Mouse (Mus musculus) limb, embryonic 10.5 days (tissue): ENCODE results near the gene Tnfrsf21. TPM values are rescaled to one million over a fixed set of nuclear protein-coding genes. Genes with fewer than 3 reads are reported as not detected.

Source experiments
- DNase-seq: peaks from one replicate; pipeline ENCODE4 v3.0.0-alpha.2; 2017; ENCODE audit warnings: low spot score
- H3K27ac ChIP-seq: fragments of 300-500 bp; sonication (generic); 2 replicates; pipeline ENCODE4 v1.5.1; 2016; ENCODE audit warnings: mild to moderate bottlenecking
- H3K27me3 ChIP-seq: fragments of 300-500 bp; sonication (generic); 2 replicates; pipeline ENCODE4 v1.6.1; 2016; ENCODE audit warnings: low read depth, mild to moderate bottlenecking; ENCODE audit not compliant: poor library complexity, severe bottlenecking
- H3K36me3 ChIP-seq: fragments of 300-500 bp; sonication (generic); 2 replicates; pipeline ENCODE4 v1.6.1; 2016; ENCODE audit warnings: mild to moderate bottlenecking, moderate library complexity
- H3K4me1 ChIP-seq: fragments of 300-500 bp; sonication (generic); 2 replicates; pipeline ENCODE4 v1.6.1; 2016
- H3K4me3 ChIP-seq: fragments of 300-500 bp; sonication (generic); 2 replicates; pipeline ENCODE4 v1.5.1; 2016; ENCODE audit warnings: mild to moderate bottlenecking, moderate library complexity
- H3K9me3 ChIP-seq: fragments of 300-500 bp; sonication (generic); replicated peaks from 2 replicates; pipeline ENCODE4 v1.6.1; 2016; ENCODE audit warnings: mild to moderate bottlenecking
- WGBS: fragments of 180-500 bp; shearing (Covaris S2); methylation state at CpG from one replicate; pipeline ENCODE4 v1.1.7; 2016; 5-methylcytosine and 5-hydroxymethylcytosine counted together
- polyA plus RNA-seq: library from polyadenylated mRNA; unstranded; fragments of >200 nt; fragmentation: Nextera tagmentation; extraction: Ambion mirVana; gene quantifications from 2 replicates; pipeline ENCODE4 v1.2.1, GENCODE M21; 2016

Gene Tnfrsf21
- polyA plus RNA-seq, 1 experiment from 2014 or later = 18.0 TPM

DNA sequence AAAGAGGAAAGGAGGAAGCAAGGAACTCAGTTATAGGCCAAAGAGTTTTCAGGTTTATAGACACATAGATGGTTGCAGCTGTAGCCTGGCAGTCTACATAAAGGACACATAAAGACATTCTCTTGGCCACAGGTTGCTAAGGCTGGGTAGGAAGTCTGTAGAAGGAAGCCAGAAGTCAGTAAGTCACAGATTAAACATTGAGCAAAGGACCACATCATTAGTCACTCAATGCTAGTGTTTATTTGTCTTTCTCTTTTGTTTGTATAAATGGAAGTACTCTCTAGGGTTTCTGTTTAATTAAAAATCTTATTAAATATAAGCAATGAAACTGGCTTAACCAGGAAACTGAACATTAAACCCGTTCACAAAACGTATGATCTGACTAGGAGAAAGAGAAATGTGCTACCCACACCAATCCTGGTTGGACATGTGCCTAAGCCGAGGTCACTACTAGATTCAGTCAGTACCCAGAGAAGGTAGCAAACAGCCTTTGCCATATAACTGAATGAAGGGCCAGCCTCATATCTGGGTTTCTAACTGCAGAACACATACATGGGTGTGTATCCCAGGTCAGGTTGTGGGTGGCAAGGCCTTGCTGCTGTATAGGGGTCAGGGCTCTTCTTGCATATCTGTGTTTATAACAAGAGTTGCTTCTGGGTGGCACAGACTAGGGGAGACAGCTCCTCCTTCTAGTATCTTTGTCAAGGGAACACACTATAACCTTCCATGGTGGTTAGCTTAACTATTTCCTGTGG, 113.9 kb downstream of the Tnfrsf21 start:
- Histone ChIP-seq H3K36me3 (no peaks in the 10 kb centered on the region), H3K9me3 (no peaks in the 10 kb centered on the region), H3K27me3 (no peaks in the 10 kb centered on the region), H3K4me1 (no peaks in the 10 kb centered on the region; the same call in 1 of the 2 replicates), H3K4me3 (no peak overlapping the region), H3K27ac (no peak overlapping the region)
- no peak for DNase-seq
- 90% methylated on average over 3 of the region's 3 CpGs for WGBS

DNA sequence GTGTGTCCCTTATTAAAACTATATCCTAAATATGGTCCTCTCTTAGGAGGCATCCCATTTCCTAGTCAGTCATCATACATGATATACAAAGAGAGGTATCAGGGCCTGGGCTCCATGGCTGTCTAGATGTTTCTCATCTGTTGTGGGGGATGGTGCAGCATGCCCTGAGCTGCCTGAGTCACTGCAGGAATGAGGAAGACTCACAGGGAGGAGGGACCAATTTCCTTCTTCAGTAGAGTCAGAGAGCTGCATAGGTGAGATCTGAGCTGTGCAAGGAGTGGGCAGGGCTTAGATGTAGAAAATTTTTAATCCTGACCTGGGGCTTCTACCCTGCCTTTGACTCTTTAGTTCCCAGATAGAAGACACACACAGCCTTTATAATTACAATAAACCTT, 114.5 kb downstream of the Tnfrsf21 start:
- Histone ChIP-seq H3K27ac (no peak overlapping the region), H3K4me3 (no peak overlapping the region), H3K36me3 (no peaks in the 10 kb centered on the region), H3K27me3 (no peaks in the 10 kb centered on the region), H3K4me1 (no peaks in the 10 kb centered on the region; the same call in 1 of the 2 replicates), H3K9me3 (no peaks in the 10 kb centered on the region)
- no peak for DNase-seq

DNA sequence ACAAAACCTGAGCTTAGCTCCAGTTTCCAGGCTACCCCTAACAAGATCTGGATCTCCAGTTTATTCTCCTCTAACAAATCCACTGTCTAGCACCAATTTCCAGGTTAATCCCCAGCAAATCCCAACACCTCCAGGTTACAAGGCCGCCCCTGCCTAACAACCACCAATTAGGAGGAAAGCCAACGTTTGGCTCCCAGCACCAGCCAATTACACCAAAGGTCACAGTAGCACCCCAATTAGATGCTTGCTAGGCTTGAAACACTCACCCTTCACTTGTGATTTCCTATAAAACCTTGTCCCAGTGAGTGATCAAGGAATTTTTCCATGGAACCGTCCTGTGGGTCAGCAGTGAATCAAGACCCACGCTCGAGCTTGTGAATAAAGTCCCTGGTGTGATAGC, 116.1 kb downstream of the Tnfrsf21 start:
- no peak overlapping the region for H3K27ac ChIP-seq
- H3K27me3 ChIP-seq = no peaks in the 10 kb centered on the region
- DNase-seq = no peak
- no peaks in the 10 kb centered on the region for H3K36me3 ChIP-seq
- no peaks in the 10 kb centered on the region; the same call in 1 of the 2 replicates for H3K4me1 ChIP-seq
- H3K9me3 ChIP-seq = no peaks in the 10 kb centered on the region
- no peak overlapping the region for H3K4me3 ChIP-seq
- WGBS = 74% methylated on average over 5 of the region's 5 CpGs

DNA sequence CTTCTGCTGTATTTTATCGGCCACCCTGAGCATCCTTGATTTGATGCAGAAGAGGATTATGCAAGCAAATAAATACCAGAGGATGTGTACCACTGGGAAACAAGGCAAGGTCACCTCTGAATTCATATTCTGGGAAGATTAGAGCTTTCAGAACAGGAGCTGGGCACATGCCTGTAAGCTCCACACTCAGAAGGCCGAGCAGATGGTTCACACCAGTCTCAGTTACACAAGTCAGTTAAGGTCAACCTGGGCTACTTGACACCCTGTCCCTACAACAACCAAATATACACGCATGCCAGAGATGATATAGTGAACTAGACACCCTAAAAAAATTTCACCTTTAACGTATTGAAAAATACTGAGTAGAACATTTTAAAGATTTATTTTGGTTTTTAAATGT, 116.8 kb downstream of the Tnfrsf21 start:
- no peak for DNase-seq
- no peaks in the 10 kb centered on the region for H3K9me3 ChIP-seq
- no peaks in the 10 kb centered on the region for H3K27me3 ChIP-seq
- H3K27ac ChIP-seq = no peak overlapping the region
- 87% methylated on average over 4 of the region's 4 CpGs for WGBS
- no peak overlapping the region for H3K4me3 ChIP-seq
- no peaks in the 10 kb centered on the region; the same call in 1 of the 2 replicates for H3K4me1 ChIP-seq
- no peaks in the 10 kb centered on the region for H3K36me3 ChIP-seq

DNA sequence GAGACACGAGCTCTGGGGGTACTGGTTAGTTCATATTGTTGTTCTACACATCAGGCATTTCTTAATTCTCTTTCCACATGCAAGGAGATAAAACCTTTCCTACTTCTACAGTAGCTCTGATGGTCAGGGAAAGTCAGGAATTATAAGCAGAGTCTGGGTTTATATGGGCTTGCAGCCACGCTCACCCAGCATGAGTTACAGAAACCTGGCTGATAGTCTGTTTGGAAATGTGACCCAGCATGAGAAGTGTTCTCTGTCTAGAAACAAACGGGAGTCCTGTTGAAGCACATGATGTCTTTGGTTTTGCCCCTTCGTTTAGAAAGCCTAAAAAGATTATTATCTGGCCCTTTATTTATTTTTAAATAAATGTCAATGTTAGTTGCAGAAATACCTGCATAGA, 118.6 kb downstream of the Tnfrsf21 start:
- Histone ChIP-seq H3K36me3 (no peaks in the 10 kb centered on the region), H3K4me3 (no peak overlapping the region), H3K27ac (no peak overlapping the region), H3K9me3 (no peaks in the 10 kb centered on the region), H3K27me3 (no peaks in the 10 kb centered on the region), H3K4me1 (no peaks in the 10 kb centered on the region; the same call in 1 of the 2 replicates)
- 77% methylated on average over 4 of the region's 4 CpGs for WGBS
- DNase-seq = no peak

DNA sequence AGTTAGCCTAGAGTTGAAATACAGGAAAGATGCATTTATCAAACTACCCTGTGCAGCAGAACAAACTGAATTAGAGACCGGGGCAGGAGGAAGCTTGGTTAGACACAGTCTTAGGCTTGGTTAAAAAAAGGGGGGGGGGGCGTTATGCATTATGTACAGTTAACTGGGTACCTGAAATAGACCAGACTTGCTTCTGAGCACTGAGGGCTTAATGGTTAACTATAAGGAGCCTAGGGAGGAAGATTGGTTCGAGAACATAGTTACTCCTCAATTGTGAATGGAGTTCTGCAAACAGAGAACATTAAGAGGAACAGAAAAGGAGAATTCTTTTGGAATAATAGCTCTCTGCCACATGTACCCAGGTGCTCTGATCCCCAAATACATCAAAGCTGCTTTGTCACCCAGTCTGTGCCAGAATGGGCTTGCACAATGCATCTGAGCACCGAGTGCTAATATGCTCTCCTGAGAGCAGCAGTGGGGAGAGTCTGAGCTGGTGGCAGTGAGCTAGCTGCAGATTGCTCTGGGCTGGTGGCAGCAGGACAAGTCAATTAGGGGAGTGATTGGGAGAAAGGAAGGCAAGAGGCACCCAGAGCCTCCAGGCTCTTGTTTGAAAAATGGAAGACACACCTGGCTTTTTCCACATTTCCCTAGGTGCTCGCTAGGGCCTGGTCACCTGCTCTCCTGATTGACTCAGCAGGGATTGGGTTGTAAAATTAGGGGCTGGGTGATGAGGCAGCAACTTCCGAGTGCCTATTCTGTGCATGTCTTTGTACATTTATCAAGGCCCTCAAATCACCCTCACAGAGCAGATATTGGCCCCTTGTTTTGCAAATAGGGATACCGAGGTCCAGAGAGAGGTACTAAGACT, 119.3 kb downstream of the Tnfrsf21 start:
- Histone ChIP-seq H3K27ac (no peak overlapping the region), H3K4me3 (no peak overlapping the region), H3K9me3 (no peaks in the 10 kb centered on the region), H3K27me3 (no peaks in the 10 kb centered on the region), H3K36me3 (no peaks in the 10 kb centered on the region), H3K4me1 (no peaks in the 10 kb centered on the region; the same call in 1 of the 2 replicates)
- DNase-seq = no peak
- WGBS = 65% methylated on average over 7 of the region's 7 CpGs

DNA sequence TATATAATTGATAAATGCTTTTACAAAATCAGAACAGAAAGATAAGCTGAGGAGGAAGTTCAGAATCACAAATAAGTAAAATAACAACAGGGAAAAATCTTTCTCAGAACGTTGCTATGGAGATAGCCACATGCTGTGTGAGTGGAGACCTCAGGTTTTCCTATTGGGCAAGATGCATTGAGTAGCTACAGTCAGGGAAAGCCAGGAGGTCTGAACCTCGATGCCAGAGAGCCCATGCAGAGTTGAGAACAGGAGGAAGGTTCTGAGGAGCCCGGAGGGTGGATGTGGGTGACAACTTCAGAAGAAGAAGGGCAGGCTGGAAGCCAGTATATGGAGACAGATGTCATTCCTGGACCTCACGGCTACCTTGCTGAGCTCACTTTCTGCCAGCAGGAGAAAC, 120.4 kb downstream of the Tnfrsf21 start:
- DNase-seq = no peak

DNA sequence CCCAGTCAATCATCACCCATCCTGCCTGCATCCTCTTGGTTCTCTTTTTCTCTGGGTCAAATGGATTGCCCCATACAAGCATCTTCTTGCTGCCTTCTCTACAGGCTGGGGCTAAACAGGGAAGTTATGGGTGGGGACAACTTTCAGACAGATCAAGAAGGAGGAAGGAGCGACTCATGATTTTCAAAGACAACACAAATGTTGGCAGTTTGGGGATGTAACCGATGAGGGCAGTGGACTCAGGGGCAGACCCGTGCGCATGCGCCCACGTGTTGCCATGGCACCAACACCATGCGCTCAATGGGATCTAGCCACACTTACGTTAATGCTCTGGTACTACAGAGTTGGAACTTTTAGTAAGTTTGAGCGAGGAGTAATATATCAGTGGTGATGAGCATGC, 121.5 kb downstream of the Tnfrsf21 start:
- 95% methylated on average over 9 of the region's 9 CpGs for WGBS
- peak; percentile 20 for DNase-seq

More for the DNA sequence above, 120.4 kb downstream of the Tnfrsf21 start:
- no peaks in the 10 kb centered on the region for H3K27me3 ChIP-seq
- no peak overlapping the region for H3K4me3 ChIP-seq
- 68% methylated on average over 4 of the region's 4 CpGs for WGBS
- no peaks in the 10 kb centered on the region; the same call in 1 of the 2 replicates for H3K4me1 ChIP-seq
- H3K9me3 ChIP-seq = no peaks in the 10 kb centered on the region
- no peak overlapping the region for H3K27ac ChIP-seq
- no peaks in the 10 kb centered on the region for H3K36me3 ChIP-seq

DNA sequence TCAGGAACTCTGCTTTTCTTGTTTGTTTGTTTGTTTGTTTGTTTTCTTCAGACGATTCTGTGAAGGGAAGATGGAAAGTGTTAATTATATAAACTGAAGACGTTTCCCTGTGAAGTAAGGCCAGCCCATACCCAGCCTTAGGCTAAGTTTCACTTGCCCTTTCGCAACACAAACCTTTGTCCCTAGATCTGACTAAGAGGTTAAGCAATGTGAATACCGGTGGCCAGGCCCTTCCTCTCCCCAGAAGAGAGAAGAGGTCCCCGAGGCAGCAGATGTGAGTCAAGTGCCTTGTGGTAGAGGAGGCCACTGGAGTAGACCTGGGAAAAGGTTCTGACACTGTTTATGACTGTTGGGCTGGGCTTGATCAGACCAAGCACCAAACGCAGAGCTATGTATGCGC, 122.0 kb downstream of the Tnfrsf21 start:
- no peak for DNase-seq
- WGBS = 85% methylated on average over 7 of the region's 7 CpGs
- H3K4me1 ChIP-seq = no peaks in the 10 kb centered on the region; the same call in 1 of the 2 replicates

More for the DNA sequence above, 121.5 kb downstream of the Tnfrsf21 start:
- Histone ChIP-seq H3K4me3 (no peak overlapping the region), H3K4me1 (no peaks in the 10 kb centered on the region; the same call in 1 of the 2 replicates), H3K36me3 (no peaks in the 10 kb centered on the region), H3K9me3 (no peaks in the 10 kb centered on the region), H3K27me3 (no peaks in the 10 kb centered on the region), H3K27ac (no peak overlapping the region)

More for the DNA sequence above, 122.0 kb downstream of the Tnfrsf21 start:
- Histone ChIP-seq H3K27ac (no peak overlapping the region), H3K4me3 (no peak overlapping the region), H3K9me3 (no peaks in the 10 kb centered on the region), H3K27me3 (no peaks in the 10 kb centered on the region), H3K36me3 (no peaks in the 10 kb centered on the region)

Other genes starting within 250 kb of the Tnfrsf21 start
- gene Cd2ap, start 139.9 kb upstream of the Tnfrsf21 start, polyA plus RNA-seq = 14.9 and 15.9 TPM in 2 replicates